Mouse (Mus musculus) erythroblast, adult 5-6 weeks (primary cell): Measurements from ENCODE around the gene Tas2r124. TPM values are rescaled to one million over a fixed set of nuclear protein-coding genes. Genes with fewer than 3 reads are reported as not detected.

ENCODE experiments used
- ATAC-seq: replicated peaks from 2 replicates; pipeline ENCODE4 v1.8.0; 2016; ENCODE audit warnings: moderate number of reproducible peaks, mild to moderate bottlenecking, moderate TSS enrichment, inconsistent platforms; ENCODE audit not compliant: poor library complexity, low FRiP score, severe bottlenecking
- total RNA-seq, 2 experiments: library from RNA; stranded (forward) in 1 of 2; stranded (reverse) in 1 of 2; fragments of 150-400 nt in 1 of 2; fragments of 200-764, 138-1000 nt in 1 of 2; gene quantifications; 2 replicates each; pipeline versions ENCODE4 v1.2.3 to v1.2.4; 2015 to 2017; ENCODE audit warnings: low replicate concordance in 2 of 2

Gene Tas2r124
- total RNA-seq (2015; ENCODE audit: low replicate concordance) (not detected in 2 replicates), total RNA-seq (2017; ENCODE audit: low replicate concordance) (not detected in 2 replicates)

- ATAC-seq, result no peak
Observed at GRCm38 (mm10) chr6:132754430-132754829, at the start of gene Tas2r124. Tas2r124 (plus strand) TSS chr6:132754730.

- ATAC-seq, result no peak
Observed at GRCm38 (mm10) chr6:132711828-132712227, 42.7 kb upstream of the Tas2r124 start, which contains the start of gene Tas2r122. Tas2r122 (minus strand) TSS chr6:132711928.

- no peak for ATAC-seq
Observed at GRCm38 (mm10) chr6:132737935-132738334, 16.6 kb upstream of the Tas2r124 start, which contains the start of gene Tas2r115. Tas2r115 (minus strand) TSS chr6:132738035.

GRCm38 (mm10) chr6:132750206-132750605, 4.3 kb upstream of the Tas2r124 start:
- no peak for ATAC-seq

GRCm38 (mm10) chr6:132761831-132762230, 7.3 kb downstream of the Tas2r124 start, which contains the start of gene Tas2r102:
Tas2r102 (plus strand) TSS chr6:132762131.
- no peak for ATAC-seq

- no peak for ATAC-seq
Observed at GRCm38 (mm10) chr6:132778062-132778461, 23.5 kb downstream of the Tas2r124 start, which contains the start of gene Tas2r136. Tas2r136 (minus strand) TSS chr6:132778162.

- ATAC-seq, result no peak
Observed at GRCm38 (mm10) chr6:132795393-132795792, 40.9 kb downstream of the Tas2r124 start.

- ATAC-seq, result no peak
Observed at GRCm38 (mm10) chr6:132802518-132802917, 48.0 kb downstream of the Tas2r124 start, which contains the start of gene Tas2r117. Tas2r117 (plus strand) TSS chr6:132802818.

Other genes starting within 250 kb of the Tas2r124 start
- not detected in 2 replicates for gene Prh1, start 184.9 kb upstream of the Tas2r124 start, total RNA-seq (2015; ENCODE audit: low replicate concordance)
- not detected in 2 replicates for gene Prh1, start 184.9 kb upstream of the Tas2r124 start, total RNA-seq (2017; ENCODE audit: low replicate concordance)
- not detected in 2 replicates for gene Prp2, start 158.8 kb upstream of the Tas2r124 start, total RNA-seq (2015; ENCODE audit: low replicate concordance)
- gene Prp2, start 158.8 kb upstream of the Tas2r124 start, total RNA-seq (2017; ENCODE audit: low replicate concordance), result not detected in 2 replicates
- gene A630073D07Rik, start 103.2 kb upstream of the Tas2r124 start, total RNA-seq (2015; ENCODE audit: low replicate concordance), result not detected in 2 replicates
- gene A630073D07Rik, start 103.2 kb upstream of the Tas2r124 start, total RNA-seq (2017; ENCODE audit: low replicate concordance), result not detected in 2 replicates
- not detected in 2 replicates for gene Tas2r120, start 97.8 kb upstream of the Tas2r124 start, total RNA-seq (2015; ENCODE audit: low replicate concordance)
- not detected in 2 replicates for gene Tas2r120, start 97.8 kb upstream of the Tas2r124 start, total RNA-seq (2017; ENCODE audit: low replicate concordance)
- not detected in 2 replicates for gene Tas2r121, start 53.7 kb upstream of the Tas2r124 start, total RNA-seq (2015; ENCODE audit: low replicate concordance)
- gene Tas2r121, start 53.7 kb upstream of the Tas2r124 start, total RNA-seq (2017; ENCODE audit: low replicate concordance), result not detected in 2 replicates
- gene Tas2r122, start 42.8 kb upstream of the Tas2r124 start, total RNA-seq (2015; ENCODE audit: low replicate concordance), result not detected in 2 replicates
- not detected in 2 replicates for gene Tas2r122, start 42.8 kb upstream of the Tas2r124 start, total RNA-seq (2017; ENCODE audit: low replicate concordance)
- gene Tas2r115, start 16.7 kb upstream of the Tas2r124 start, total RNA-seq (2015; ENCODE audit: low replicate concordance), result not detected in 2 replicates
- gene Tas2r115, start 16.7 kb upstream of the Tas2r124 start, total RNA-seq (2017; ENCODE audit: low replicate concordance), result not detected in 2 replicates
- gene Tas2r102, start 7.4 kb downstream of the Tas2r124 start, total RNA-seq (2015; ENCODE audit: low replicate concordance), result not detected in 2 replicates
- gene Tas2r102, start 7.4 kb downstream of the Tas2r124 start, total RNA-seq (2017; ENCODE audit: low replicate concordance), result not detected in 2 replicates
- not detected in 2 replicates for gene Tas2r136, start 23.4 kb downstream of the Tas2r124 start, total RNA-seq (2015; ENCODE audit: low replicate concordance)
- gene Tas2r136, start 23.4 kb downstream of the Tas2r124 start, total RNA-seq (2017; ENCODE audit: low replicate concordance), result not detected in 2 replicates
- gene Tas2r117, start 48.1 kb downstream of the Tas2r124 start, total RNA-seq (2015; ENCODE audit: low replicate concordance), result not detected in 2 replicates
- not detected in 2 replicates for gene Tas2r117, start 48.1 kb downstream of the Tas2r124 start, total RNA-seq (2017; ENCODE audit: low replicate concordance)
- gene Tas2r123, start 92.4 kb downstream of the Tas2r124 start, total RNA-seq (2015; ENCODE audit: low replicate concordance), result not detected in 2 replicates
- not detected in 2 replicates for gene Tas2r123, start 92.4 kb downstream of the Tas2r124 start, total RNA-seq (2017; ENCODE audit: low replicate concordance)
- not detected in 2 replicates for gene Tas2r116, start 100.7 kb downstream of the Tas2r124 start, total RNA-seq (2015; ENCODE audit: low replicate concordance)
- gene Tas2r116, start 100.7 kb downstream of the Tas2r124 start, total RNA-seq (2017; ENCODE audit: low replicate concordance), result not detected in 2 replicates
- not detected in 2 replicates for gene Tas2r110, start 113.3 kb downstream of the Tas2r124 start, total RNA-seq (2015; ENCODE audit: low replicate concordance)
- not detected in 2 replicates for gene Tas2r110, start 113.3 kb downstream of the Tas2r124 start, total RNA-seq (2017; ENCODE audit: low replicate concordance)
- gene Tas2r113, start 138.3 kb downstream of the Tas2r124 start, total RNA-seq (2015; ENCODE audit: low replicate concordance), result not detected in 2 replicates
- not detected in 2 replicates for gene Tas2r113, start 138.3 kb downstream of the Tas2r124 start, total RNA-seq (2017; ENCODE audit: low replicate concordance)
- not detected in 2 replicates for gene Tas2r125, start 154.9 kb downstream of the Tas2r124 start, total RNA-seq (2015; ENCODE audit: low replicate concordance)
- not detected in 2 replicates for gene Tas2r125, start 154.9 kb downstream of the Tas2r124 start, total RNA-seq (2017; ENCODE audit: low replicate concordance)
- not detected in 2 replicates for gene Tas2r129, start 196.4 kb downstream of the Tas2r124 start, total RNA-seq (2015; ENCODE audit: low replicate concordance)
- not detected in 2 replicates for gene Tas2r129, start 196.4 kb downstream of the Tas2r124 start, total RNA-seq (2017; ENCODE audit: low replicate concordance)
- not detected in 2 replicates for gene Tas2r131, start 203.2 kb downstream of the Tas2r124 start, total RNA-seq (2015; ENCODE audit: low replicate concordance)
- not detected in 2 replicates for gene Tas2r131, start 203.2 kb downstream of the Tas2r124 start, total RNA-seq (2017; ENCODE audit: low replicate concordance)
- gene Tas2r109, start 226.2 kb downstream of the Tas2r124 start, total RNA-seq (2015; ENCODE audit: low replicate concordance), result not detected in 2 replicates
- gene Tas2r109, start 226.2 kb downstream of the Tas2r124 start, total RNA-seq (2017; ENCODE audit: low replicate concordance), result not detected in 2 replicates